Mouse (Mus musculus) frontal cortex, postnatal 14 days (tissue): ENCODE data around the gene Arhgap22.
A peak's percentile ranks its signal among the peaks of the same experiment; 100 is the strongest.

Experiments
- DNase-seq, 2 experiments: peaks; one replicate each; pipeline ENCODE4 v3.0.0; 2022; ENCODE audit warnings: low spot score in 2 of 2

Gene Arhgap22

GRCm38 (mm10) chr14:33213823-33214766, at the start of gene Arhgap22:
Gene Arhgap22 (plus strand): TSS chr14:33214026.
- peak; percentile 64 to 87 for DNase-seq

GRCm38 (mm10) chr14:33168750-33169149, 45.1 kb upstream of the Arhgap22 start:
- DNase-seq: no peak

- no peak for DNase-seq
Measured at GRCm38 (mm10) chr14:33171942-33172341, 41.9 kb upstream of the Arhgap22 start.

- DNase-seq: no peak
Measured at GRCm38 (mm10) chr14:33175059-33175821, 38.6 kb upstream of the Arhgap22 start.

GRCm38 (mm10) chr14:33180102-33180501, 33.7 kb upstream of the Arhgap22 start:
- DNase-seq: no peak

- no peak for DNase-seq
Measured at GRCm38 (mm10) chr14:33185068-33185800, 28.6 kb upstream of the Arhgap22 start, which contains the start of gene Wdfy4. Gene Wdfy4 (minus strand): TSS chr14:33185508.

GRCm38 (mm10) chr14:33187201-33187600, 26.6 kb upstream of the Arhgap22 start:
- DNase-seq: no peak

GRCm38 (mm10) chr14:33189230-33189629, 24.6 kb upstream of the Arhgap22 start:
- DNase-seq: no peak

GRCm38 (mm10) chr14:33189849-33190423, 23.9 kb upstream of the Arhgap22 start:
- no peak for DNase-seq

- no peak for DNase-seq
Measured at GRCm38 (mm10) chr14:33190646-33191045, 23.2 kb upstream of the Arhgap22 start.

- DNase-seq: no peak
Measured at GRCm38 (mm10) chr14:33193762-33194161, 20.1 kb upstream of the Arhgap22 start.

- DNase-seq: no peak
Measured at GRCm38 (mm10) chr14:33194241-33194640, 19.6 kb upstream of the Arhgap22 start.

- no peak for DNase-seq
Measured at GRCm38 (mm10) chr14:33202161-33202560, 11.7 kb upstream of the Arhgap22 start.

GRCm38 (mm10) chr14:33202885-33203284, 10.9 kb upstream of the Arhgap22 start:
- DNase-seq: no peak

GRCm38 (mm10) chr14:33203777-33204176, 10.0 kb upstream of the Arhgap22 start:
- no peak for DNase-seq

- DNase-seq: no peak
Measured at GRCm38 (mm10) chr14:33205280-33205965, 8.4 kb upstream of the Arhgap22 start.

GRCm38 (mm10) chr14:33207011-33207410, 6.8 kb upstream of the Arhgap22 start:
- no peak for DNase-seq

GRCm38 (mm10) chr14:33208331-33208730, 5.5 kb upstream of the Arhgap22 start:
- no peak for DNase-seq

- DNase-seq: no peak
Measured at GRCm38 (mm10) chr14:33210806-33211205, 3.0 kb upstream of the Arhgap22 start.

GRCm38 (mm10) chr14:33212271-33212957, 1.4 kb upstream of the Arhgap22 start:
- DNase-seq: no peak
